ENCODE assay signal across 18 mouse cellular contexts in the genomic region with DNA sequence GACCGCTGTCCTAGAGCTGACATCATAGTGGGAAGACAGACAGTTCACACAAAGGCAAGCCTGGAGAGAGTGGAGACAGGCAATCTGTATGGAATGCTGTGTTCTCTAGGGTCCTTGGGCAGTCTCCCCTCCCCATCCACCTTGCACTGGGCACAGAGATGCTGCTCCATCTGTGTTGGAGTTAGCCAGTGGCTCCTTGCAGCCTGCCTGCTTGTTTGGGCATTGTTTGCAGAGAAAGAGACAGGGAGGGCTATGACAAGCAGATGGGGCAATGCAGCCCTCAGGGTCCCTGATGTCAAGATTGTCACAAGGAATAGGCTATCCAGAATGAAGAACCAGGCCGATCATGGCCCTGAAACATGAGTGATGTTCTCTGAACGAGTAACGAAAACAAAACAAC. TPM values are rescaled to one million over a fixed set of nuclear protein-coding genes. Genes with fewer than 3 reads are reported as not detected.
"Had no signal": no experiment of that assay in that cellular context is flagged by ENCODE, and none has a peak within 500 bp of the region (broad histone marks: within the 10 kb centered on the region; RNA-seq: fewer than 3 reads in every experiment).

No protein-coding gene starts in this region.

- H3K27ac ChIP-seq: kidney, embryonic 15.5 days; left cerebral cortex, adult 2 months; limb, embryonic 15.5 days; liver, embryonic 12.5 days; midbrain, embryonic 12.5 days; neural tube, embryonic 12.5 days; stomach, postnatal 0 days had no signal

- ATAC-seq: liver, embryonic 12.5 days had no signal

- H3K36me3 ChIP-seq: kidney, embryonic 15.5 days; limb, embryonic 15.5 days; liver, embryonic 12.5 days; midbrain, embryonic 12.5 days; neural tube, embryonic 12.5 days had no signal

- DNase-seq: kidney, adult 2 months; kidney, postnatal 14 days; lung, embryonic 14.5 days; lung, postnatal 10 days; lung, postnatal 4 days; right cerebral cortex, adult 18-20 months; right cerebral cortex, postnatal 25 days; thymus, adult 18-20 months; thymus, postnatal 14 days had no signal

- H3K9me3 ChIP-seq: kidney, embryonic 15.5 days; limb, embryonic 15.5 days; liver, embryonic 12.5 days; midbrain, embryonic 12.5 days; neural tube, embryonic 12.5 days had no signal

- H3K9ac ChIP-seq: kidney, embryonic 15.5 days; limb, embryonic 15.5 days; liver, embryonic 12.5 days; lung, embryonic 14.5 days; midbrain, embryonic 12.5 days had no signal

- H3K4me2 ChIP-seq: kidney, embryonic 15.5 days; limb, embryonic 15.5 days; liver, embryonic 12.5 days; lung, embryonic 14.5 days; midbrain, embryonic 12.5 days had no signal

- H3K4me3 ChIP-seq: kidney, embryonic 15.5 days; left cerebral cortex, adult 2 months; limb, embryonic 15.5 days; liver, embryonic 12.5 days; midbrain, embryonic 12.5 days; myocyte; neural tube, embryonic 12.5 days had no signal

- H3K4me1 ChIP-seq: liver, embryonic 12.5 days had no signal

RNA-seq across cellular contexts. Expression of a gene that starts 5.6 kb away (rescaled TPM):
- total RNA-seq: megakaryocyte, adult 5-6 weeks had no signal
